Mouse (Mus musculus): ENCODE measurements at regions not wholly inside any gene's neighbourhood (a gene's known extent, or its start where the extent isn't known, plus 50 kb on each side); places are given as distances from the start of the nearest gene placed in this dataset.

- TF ChIP-seq CTCF (IDR thresholded peaks at IDR 0.05; ENCODE audit: control insufficient read depth, insufficient read depth, low read length) (no peak), POLR2A (IDR thresholded peaks at IDR 0.05; ENCODE audit: borderline replicate concordance, control insufficient read depth, low read depth, low read length) (no peak)
Observed at GRCm38 (mm10) chr2:101491762-101492161, 132.8 kb upstream of the Rag2 start.

Measured in bone marrow, adult 2 months (tissue).